In genomic region chr8:116943161-116943554, GRCm38 (mm10) we compare ENCODE assay signal across 8 mouse cellular contexts. TPM values are rescaled to one million over a fixed set of nuclear protein-coding genes. Genes with fewer than 3 reads are reported as not detected.
DNase-seq lines count a peak whose midpoint lies in the region; ATAC-seq lines count a peak whose summit lies in the region.

TSS of gene Atmin (plus strand) at chr8:116943393.

- H3K27ac ChIP-seq in hindbrain, embryonic 11.5 days (ENCODE audit: low read depth, low read length), result no peak within 1 kb of the TSS

- no peaks in the 10 kb centered on the region for H3K36me3 ChIP-seq in hindbrain, embryonic 11.5 days (ENCODE audit: control insufficient read depth, insufficient read depth, low read length)

- ATAC-seq in hindbrain, embryonic 11.5 days (ENCODE audit: low FRiP score), result peak; percentile 88

- peak within 1 kb of the TSS; percentile 98 for H3K4me3 ChIP-seq in hindbrain, embryonic 11.5 days (ENCODE audit: low read depth, low read length)

- peak within 1 kb of the TSS; percentile 94 for H3K4me2 ChIP-seq in hindbrain, embryonic 11.5 days (replicated peaks; ENCODE audit: low read depth, low read length)

- H3K9me3 ChIP-seq in hindbrain, embryonic 11.5 days (ENCODE audit: control insufficient read depth, low read length), result no peaks in the 10 kb centered on the region

- peak within 1 kb of the TSS; percentile 86 for H3K9ac ChIP-seq in hindbrain, embryonic 11.5 days (ENCODE audit: low read depth, low read length)

- H3K4me1 ChIP-seq in hindbrain, embryonic 11.5 days (replicated peaks; ENCODE audit: control insufficient read depth, insufficient read depth, low read length), result no peaks in the 10 kb centered on the region; the same call in 1 of the 2 replicates

- H3K27me3 ChIP-seq in hindbrain, embryonic 11.5 days (ENCODE audit: control insufficient read depth, insufficient read depth, low read length), result no peaks in the 10 kb centered on the region

- peak; percentile 87 for DNase-seq in R1 (ENCODE audit: low read depth, low spot score)
- peak; percentile 96 to 97 for DNase-seq in cerebellum, postnatal 10 days
- DNase-seq in frontal cortex, postnatal 10 days (ENCODE audit: low spot score in 2 of 2), result peak; percentile 69 to 83
- peak; percentile 96 for DNase-seq in hindbrain, embryonic 11.5 days (ENCODE audit: low spot score)
- DNase-seq in layer of hippocampus, postnatal 14 days (ENCODE audit: low spot score in 2 of 2), result peak; percentile 69 to 77
- peak; percentile 90 for DNase-seq in lung, postnatal 14 days
- peak; percentile 76 for DNase-seq in retina, adult 2 months (ENCODE audit: low read depth, low spot score)
- peak; percentile 83 for DNase-seq in thymus, postnatal 25 days

- under 1% methylated on average over 30 of the region's 46 CpGs for WGBS in hindbrain, embryonic 11.5 days

RNA-seq across cellular contexts. Expression of gene Atmin, which starts in this region (rescaled TPM):
- 15.8 and 18.3 TPM in 2 replicates for polyA plus RNA-seq in hindbrain, embryonic 11.5 days (2014; fragmentation: Nextera tagmentation; extraction: Ambion mirVana)
- total RNA-seq in layer of hippocampus, postnatal 14 days (2021), result 10 to 100 TPM; 35.0 to 37.5 TPM
